Mouse (Mus musculus) lung, embryonic 14.5 days (tissue): ENCODE data around the gene Gucy2f. TPM values are rescaled to one million over a fixed set of nuclear protein-coding genes. Genes with fewer than 3 reads are reported as not detected.

Experiments used
- ATAC-seq: fragments of 200-750 bp; cut with Nextera tagmentation; 2 replicates; pipeline ENCODE4 v1.8.0; 2017; ENCODE audit warnings: mild to moderate bottlenecking, moderate TSS enrichment, moderate library complexity; ENCODE audit not compliant: insufficient read depth
- DNase-seq: peaks from one replicate; pipeline ENCODE4 v3.0.0-alpha.2; 2015
- H3K27ac ChIP-seq: fragments of 300-500 bp; sonication (generic); 2 replicates; pipeline ENCODE4 v1.5.1; 2014; ENCODE audit warnings: low read depth, mild to moderate bottlenecking, moderate library complexity
- H3K27me3 ChIP-seq: fragments of 300-500 bp; sonication (generic); 2 replicates; pipeline ENCODE4 v1.6.1; 2014; ENCODE audit warnings: low read length, control low read depth; ENCODE audit not compliant: insufficient read depth
- H3K36me3 ChIP-seq: fragments of 300-500 bp; sonication (generic); 2 replicates; pipeline ENCODE4 v1.6.1; 2014; ENCODE audit warnings: control low read depth; ENCODE audit not compliant: insufficient read depth
- H3K4me1 ChIP-seq: fragments of 300-500 bp; sonication (generic); 2 replicates; pipeline ENCODE4 v1.6.1; 2014; ENCODE audit warnings: antibody characterized with exemption, control low read depth; ENCODE audit not compliant: insufficient read depth
- H3K4me2 ChIP-seq: fragments of 300-500 bp; sonication (generic); 2 replicates; pipeline ENCODE4 v1.6.1; 2014; ENCODE audit warnings: mild to moderate bottlenecking
- H3K4me3 ChIP-seq: fragments of 300-500 bp; sonication (generic); 2 replicates; pipeline ENCODE4 v1.5.1; 2014; ENCODE audit warnings: low read depth, low read length
- H3K9ac ChIP-seq: fragments of 300-500 bp; sonication (generic); 2 replicates; pipeline ENCODE4 v1.6.1; 2014
- H3K9me3 ChIP-seq: fragments of 300-500 bp; sonication (generic); 2 replicates; pipeline ENCODE4 v1.6.1; 2016; ENCODE audit warnings: low read depth, low read length, control low read depth
- CTCF ChIP-seq: IDR thresholded peaks from 2 replicates; pipeline ENCODE4 v1.5.1; 2016; ENCODE audit warnings: antibody characterized with exemption, low read depth
- WGBS: fragments of 180-500 bp; shearing (Covaris S2); extraction: QIAGEN DNeasy Blood & Tissue Kit; methylation state at CpG from one replicate; pipeline ENCODE4 v1.1.7; 2014; 5-methylcytosine and 5-hydroxymethylcytosine counted together
- polyA plus RNA-seq: library from polyadenylated mRNA; unstranded; fragments of >200 nt; fragmentation: Nextera tagmentation; extraction: Ambion mirVana; gene quantifications from 2 replicates; pipeline ENCODE4 v1.2.1, GENCODE M21; 2014

The Gucy2f gene
- polyA plus RNA-seq, 1 experiment from 2014 or later, result 0.09 TPM

DNA sequence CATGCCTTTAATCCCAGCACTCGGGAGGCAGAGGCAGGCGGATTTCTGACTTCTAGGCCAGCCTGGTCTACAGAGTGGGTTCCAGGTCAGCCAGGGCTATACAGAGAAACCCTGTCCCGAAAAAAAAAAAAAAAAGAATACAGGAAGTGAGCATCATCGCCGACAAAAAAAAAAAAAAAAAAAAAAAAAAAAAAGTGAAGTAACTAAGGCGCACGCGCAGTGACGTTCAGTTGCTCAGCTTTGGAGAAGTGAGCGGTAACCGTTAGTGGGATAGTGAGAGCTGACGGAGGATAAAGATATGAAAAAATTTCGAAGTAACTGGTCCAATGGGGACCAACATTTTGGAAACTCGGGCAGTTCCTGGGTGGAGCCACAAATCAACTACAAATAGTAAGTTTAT, 29.8 kb upstream of the Gucy2f start, which contains the start of gene Nxt2:
Nxt2 (plus strand) TSS at position 229 of the 400 bp plus-strand sequence.
- peak within 1 kb of the TSS; percentile 56 for H3K4me2 ChIP-seq
- H3K4me3 ChIP-seq, result peak within 1 kb of the TSS; percentile 45
- ATAC-seq (no peak), DNase-seq (no peak)
- H3K9ac ChIP-seq, result no peak within 1 kb of the TSS
- no peak within 1 kb of the TSS for H3K27ac ChIP-seq
- WGBS, result 89% methylated on average over 14 of the region's 14 CpGs
- no peaks in the 10 kb centered on the region for H3K4me1 ChIP-seq
- H3K27me3 ChIP-seq, result no peaks in the 10 kb centered on the region
- H3K36me3 ChIP-seq, result no peaks in the 10 kb centered on the region
- no peak for TF ChIP-seq CTCF
- no peaks in the 10 kb centered on the region for H3K9me3 ChIP-seq

DNA sequence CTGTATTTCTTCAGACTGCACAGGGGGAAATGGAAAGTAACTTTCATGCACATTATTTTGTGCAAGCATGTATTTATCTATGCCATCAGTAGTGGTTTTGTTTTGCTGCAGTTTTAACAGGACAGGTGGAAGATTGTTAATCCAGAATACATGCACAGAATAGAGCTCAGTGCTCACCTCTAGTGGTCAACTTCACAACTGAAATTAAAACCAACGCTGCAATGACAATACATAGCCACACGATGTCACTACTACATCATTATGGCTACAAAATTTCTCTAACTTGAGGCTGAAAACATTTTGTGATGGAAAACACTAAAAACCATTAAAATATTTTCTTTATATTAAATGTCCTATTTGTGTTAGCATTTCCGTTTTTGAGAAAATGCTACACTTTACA, 3.6 kb upstream of the Gucy2f start:
- no peak overlapping the region for H3K4me2 ChIP-seq
- WGBS, result 11% methylated on average over 3 of the region's 3 CpGs

DNA sequence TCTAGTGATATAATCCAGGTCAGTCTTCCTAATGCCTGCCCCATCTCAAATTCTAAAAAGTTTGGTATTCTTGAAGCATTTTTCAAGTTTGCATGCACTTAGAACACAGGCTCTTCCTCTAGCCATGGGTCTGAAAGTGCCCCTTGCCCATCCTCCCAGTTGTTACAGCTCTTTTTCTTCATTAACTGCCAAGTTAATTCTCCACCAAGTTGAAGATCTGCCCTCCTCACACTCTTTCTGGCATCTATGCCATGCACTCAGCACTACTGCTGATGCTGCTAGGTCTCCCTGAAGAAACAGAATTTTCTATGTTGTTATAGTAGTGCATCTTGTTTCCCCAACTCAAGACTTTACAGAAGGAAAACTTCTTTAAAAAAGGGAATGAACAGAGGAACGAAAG, 1.2 kb downstream of the Gucy2f start:
- Histone ChIP-seq H3K9me3 (no peaks in the 10 kb centered on the region), H3K9ac (no peak overlapping the region), H3K4me1 (no peaks in the 10 kb centered on the region), H3K27ac (no peak overlapping the region), H3K4me3 (no peak overlapping the region), H3K27me3 (no peaks in the 10 kb centered on the region), H3K4me2 (no peak overlapping the region), H3K36me3 (no peaks in the 10 kb centered on the region)
- DNase-seq (no peak), ATAC-seq (no peak)
- no peak for TF ChIP-seq CTCF
- WGBS, result 53% methylated on average over 1 of the region's 1 CpGs

More for the DNA sequence above, 3.6 kb upstream of the Gucy2f start:
- Histone ChIP-seq H3K36me3 (no peaks in the 10 kb centered on the region), H3K4me3 (no peak overlapping the region), H3K9ac (no peak overlapping the region), H3K27ac (no peak overlapping the region), H3K27me3 (no peaks in the 10 kb centered on the region), H3K4me1 (no peaks in the 10 kb centered on the region), H3K9me3 (no peaks in the 10 kb centered on the region)
- no peak for ATAC-seq
- peak; percentile 88 for TF ChIP-seq CTCF
- peak; percentile 81 for DNase-seq

DNA sequence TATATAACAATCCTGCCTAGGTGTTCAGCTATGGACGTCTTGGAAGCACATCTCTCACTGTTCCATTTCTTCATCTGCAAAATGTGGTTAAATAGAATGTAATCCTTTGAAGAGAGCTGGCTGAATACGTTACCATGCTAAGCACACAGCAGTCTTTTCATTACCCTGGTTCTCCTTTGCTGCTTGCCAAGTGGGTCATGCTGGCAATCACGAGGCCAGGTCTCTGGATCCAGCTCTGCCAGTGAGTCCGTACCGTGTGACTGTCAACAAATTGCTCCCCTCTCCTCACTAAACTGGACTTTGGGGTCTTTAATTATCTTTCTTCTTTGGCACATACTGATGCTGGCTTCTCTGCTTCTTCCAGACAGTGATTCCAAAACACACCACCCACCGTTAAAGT, 2.3 kb downstream of the Gucy2f start:
- Histone ChIP-seq H3K36me3 (no peaks in the 10 kb centered on the region), H3K4me1 (no peaks in the 10 kb centered on the region), H3K9me3 (no peaks in the 10 kb centered on the region), H3K27ac (no peak overlapping the region), H3K4me3 (no peak overlapping the region), H3K9ac (no peak overlapping the region), H3K4me2 (no peak overlapping the region), H3K27me3 (no peaks in the 10 kb centered on the region)
- no peak for ATAC-seq
- 57% methylated on average over 6 of the region's 6 CpGs for WGBS
- no peak for DNase-seq
- no peak for TF ChIP-seq CTCF

DNA sequence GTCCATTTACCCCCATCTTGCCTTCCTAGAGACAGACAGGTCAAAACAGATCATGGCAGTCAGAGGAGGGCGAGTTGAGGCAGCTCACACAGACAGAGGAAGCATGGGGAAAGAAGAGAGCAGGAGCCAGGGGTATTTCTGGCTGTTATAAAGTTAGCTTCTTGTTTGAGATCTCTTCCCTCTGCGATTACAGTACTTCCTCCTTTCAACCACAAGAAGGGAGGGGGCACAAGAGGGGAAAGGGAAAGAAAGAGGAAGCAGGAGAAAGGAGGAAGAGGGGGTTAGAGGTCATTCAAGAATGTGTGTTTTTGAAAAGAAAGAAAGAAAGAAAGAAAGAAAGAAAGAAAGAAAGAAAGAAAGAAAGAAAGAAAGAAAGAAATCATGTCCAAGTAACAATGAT, 6.4 kb downstream of the Gucy2f start:
- Histone ChIP-seq H3K9me3 (no peaks in the 10 kb centered on the region), H3K4me3 (no peak overlapping the region), H3K27ac (no peak overlapping the region), H3K4me2 (no peak overlapping the region), H3K9ac (no peak overlapping the region), H3K27me3 (no peaks in the 10 kb centered on the region), H3K36me3 (no peaks in the 10 kb centered on the region), H3K4me1 (no peaks in the 10 kb centered on the region)
- WGBS, result 60% methylated on average over 2 of the region's 2 CpGs
- no peak for TF ChIP-seq CTCF
- ATAC-seq, result no peak
- DNase-seq, result no peak

DNA sequence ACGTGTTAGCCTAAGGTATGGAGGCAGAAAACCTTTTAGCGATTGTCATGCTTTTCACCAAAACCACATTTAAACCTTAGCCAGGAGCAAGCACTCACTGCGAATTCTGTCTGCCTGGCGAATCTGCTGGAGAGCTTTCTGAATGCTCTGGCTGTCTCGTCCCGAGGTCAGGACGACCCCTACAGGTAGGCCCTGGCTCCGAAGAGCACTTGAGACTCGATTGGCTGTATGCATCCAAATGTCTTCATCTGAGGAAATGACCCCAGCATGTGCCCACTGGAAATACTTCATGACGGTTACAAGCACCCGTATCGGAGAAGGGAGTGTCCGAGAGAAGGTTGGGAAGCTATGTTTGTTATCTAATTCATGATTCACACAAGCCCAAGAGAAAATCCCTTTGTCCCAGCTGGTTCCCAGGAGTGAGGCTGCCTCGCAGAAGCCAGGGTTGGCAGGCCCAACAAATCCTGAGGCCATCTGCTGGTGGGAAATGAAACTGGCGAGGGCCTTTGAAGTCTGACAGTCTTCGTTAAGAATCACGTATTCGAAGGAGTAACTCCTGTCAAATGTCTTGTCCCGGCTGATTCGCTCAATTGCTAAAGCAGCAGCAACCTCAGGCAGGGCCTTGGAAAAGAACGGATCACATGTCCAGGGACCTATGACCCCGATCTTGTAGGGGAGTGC, 7.6 kb downstream of the Gucy2f start:
- Histone ChIP-seq H3K9ac (no peak overlapping the region), H3K4me1 (no peaks in the 10 kb centered on the region), H3K27ac (no peak overlapping the region), H3K36me3 (no peaks in the 10 kb centered on the region), H3K4me3 (no peak overlapping the region), H3K9me3 (no peaks in the 10 kb centered on the region), H3K4me2 (peak overlapping the region; percentile 10; the same call in 1 of the 2 replicates), H3K27me3 (no peaks in the 10 kb centered on the region)
- peak; percentile 62 for TF ChIP-seq CTCF
- ATAC-seq (peak; percentile 83; the same call in 1 of the 2 replicates), DNase-seq (peak; percentile 79)
- 33% methylated on average over 22 of the region's 22 CpGs for WGBS

GRCm38 (mm10) chrX:142182026-142182425, 14.7 kb downstream of the Gucy2f start:
- Histone ChIP-seq H3K4me1 (no peaks in the 10 kb centered on the region), H3K4me3 (no peak overlapping the region), H3K27ac (no peak overlapping the region), H3K9ac (no peak overlapping the region), H3K27me3 (no peaks in the 10 kb centered on the region), H3K9me3 (no peaks in the 10 kb centered on the region), H3K36me3 (no peaks in the 10 kb centered on the region), H3K4me2 (no peak overlapping the region)
- no peak for TF ChIP-seq CTCF
- ATAC-seq (no peak), DNase-seq (no peak)
- 56% methylated on average over 2 of the region's 2 CpGs for WGBS

- no peak for TF ChIP-seq CTCF
- Histone ChIP-seq H3K4me2 (no peak overlapping the region), H3K9me3 (no peaks in the 10 kb centered on the region), H3K4me1 (no peaks in the 10 kb centered on the region), H3K36me3 (no peaks in the 10 kb centered on the region), H3K27me3 (no peaks in the 10 kb centered on the region), H3K9ac (no peak overlapping the region), H3K4me3 (no peak overlapping the region), H3K27ac (no peak overlapping the region)
- ATAC-seq (no peak), DNase-seq (no peak)
Observed at GRCm38 (mm10) chrX:142176981-142177380, 19.8 kb downstream of the Gucy2f start.
